Mouse (Mus musculus): ENCODE results near the gene Casp2.

- TF ChIP-seq CTCF (IDR thresholded peaks at IDR 0.05; ENCODE audit: control insufficient read depth, insufficient read depth, insufficient read length) (no peak), MAX (IDR thresholded peaks at IDR 0.05) (no peak), USF1 (IDR thresholded peaks at IDR 0.05; ENCODE audit: low read depth) (no peak), MYOG (IDR thresholded peaks at IDR 0.05; ENCODE audit: control insufficient read depth, extremely low read depth, insufficient read length) (no peak), CEBPB (IDR thresholded peaks at IDR 0.05; ENCODE audit: low read depth) (no peak)
These were observed 42.5 kb upstream of the Casp2 start for GRCm38 (mm10) chr6:42222286-42222685.
